Mouse (Mus musculus) spleen, postnatal 10 days (tissue): Measurements from ENCODE around the gene Nedd8.
A peak's percentile ranks its signal among the peaks of the same experiment; 100 is the strongest.

Experiments used
- DNase-seq, 2 experiments: peaks; one replicate each; pipeline ENCODE4 v3.0.0; 2021 to 2022; ENCODE audit warnings: low spot score in 2 of 2

Gene Nedd8

DNA sequence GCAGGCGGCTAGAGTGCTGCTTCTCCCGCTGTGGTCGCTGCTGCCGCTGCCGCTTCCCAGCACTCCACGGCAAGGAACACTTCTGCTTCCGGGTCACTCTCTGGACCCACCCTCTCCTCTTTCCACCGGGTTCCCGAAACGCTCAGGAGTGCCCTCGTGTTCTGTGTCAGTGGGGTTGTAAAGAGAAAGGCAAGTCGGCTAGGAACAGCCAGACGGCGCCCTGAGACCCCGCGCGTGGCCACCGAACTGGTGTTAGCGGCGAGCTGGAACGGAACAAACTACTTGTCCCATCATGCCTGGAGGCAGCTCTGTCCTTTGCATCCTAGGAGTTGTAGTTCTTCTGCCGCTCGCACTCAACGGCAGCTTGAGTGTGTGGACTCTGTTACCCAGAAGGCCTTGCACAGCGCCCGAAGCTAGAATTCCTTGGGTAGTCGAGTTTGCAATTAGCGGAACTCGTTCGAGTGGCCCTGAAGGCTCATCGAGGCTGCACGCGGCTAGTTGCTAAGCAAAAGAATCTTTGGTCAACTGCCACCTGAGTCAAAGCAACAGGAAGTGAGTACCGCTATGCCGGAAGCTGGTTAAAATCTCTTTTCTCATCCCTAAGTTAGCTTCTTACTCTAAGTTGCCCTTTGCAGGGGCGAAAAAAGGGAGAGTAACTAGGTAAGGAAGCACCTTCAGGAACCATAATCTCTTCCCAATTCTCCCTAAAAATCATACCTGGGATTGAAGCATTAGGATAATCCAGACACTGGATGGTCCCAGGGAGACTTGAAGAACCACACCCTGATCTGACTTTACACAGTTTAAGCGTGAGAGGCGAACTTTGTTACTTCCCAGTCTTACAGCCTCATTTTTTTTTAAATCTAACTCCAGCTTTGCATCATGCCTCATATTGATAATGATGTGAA, at the start of gene Nedd8, which contains the start of gene Gmpr2:
Gene Nedd8 (minus strand): TSS at position 292 of the 908 bp plus-strand sequence.
Gene Gmpr2 (plus strand): TSS at position 109 of the 908 bp plus-strand sequence.
- DNase-seq, result peak; percentile 89 to 95

DNA sequence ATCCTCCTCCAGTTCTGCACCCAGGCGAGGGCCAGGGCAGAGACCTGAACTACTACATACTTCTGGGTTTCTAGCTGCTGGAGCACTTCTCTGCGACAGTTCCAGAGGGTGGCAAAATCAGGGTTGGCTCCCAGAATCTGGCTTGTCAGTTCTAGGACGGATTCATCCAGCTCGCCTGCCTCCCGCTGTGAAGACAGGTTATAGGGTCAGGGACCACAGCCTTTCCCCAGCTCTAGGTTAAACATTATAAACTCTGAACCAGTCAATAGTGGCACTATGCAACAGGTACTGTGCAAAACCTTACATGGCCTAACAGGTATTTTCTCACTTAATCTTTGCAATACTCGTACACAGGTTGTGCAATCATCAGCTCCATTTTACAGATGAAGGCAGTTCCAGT, 49.2 kb upstream of the Nedd8 start:
- no peak for DNase-seq

DNA sequence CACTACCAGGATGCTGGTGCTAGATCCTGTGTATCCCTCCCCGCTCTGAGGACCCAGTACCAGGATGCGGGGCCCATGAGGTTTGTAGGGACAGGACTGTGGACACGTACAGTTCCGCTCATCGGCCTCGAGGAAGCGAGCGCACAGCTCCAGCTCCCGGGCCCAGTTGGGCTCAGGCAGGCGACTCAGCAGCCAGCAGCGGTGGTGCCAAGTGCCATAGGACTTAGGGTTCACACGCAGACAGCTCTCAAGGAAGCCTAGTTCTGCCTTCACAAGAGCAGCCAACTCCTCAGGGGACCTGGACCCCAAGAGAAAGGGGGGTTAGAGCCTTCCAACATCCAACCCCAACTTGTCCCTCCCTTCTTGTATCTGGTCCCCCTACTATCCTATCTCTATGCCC, 48.7 kb upstream of the Nedd8 start:
- no peak for DNase-seq

DNA sequence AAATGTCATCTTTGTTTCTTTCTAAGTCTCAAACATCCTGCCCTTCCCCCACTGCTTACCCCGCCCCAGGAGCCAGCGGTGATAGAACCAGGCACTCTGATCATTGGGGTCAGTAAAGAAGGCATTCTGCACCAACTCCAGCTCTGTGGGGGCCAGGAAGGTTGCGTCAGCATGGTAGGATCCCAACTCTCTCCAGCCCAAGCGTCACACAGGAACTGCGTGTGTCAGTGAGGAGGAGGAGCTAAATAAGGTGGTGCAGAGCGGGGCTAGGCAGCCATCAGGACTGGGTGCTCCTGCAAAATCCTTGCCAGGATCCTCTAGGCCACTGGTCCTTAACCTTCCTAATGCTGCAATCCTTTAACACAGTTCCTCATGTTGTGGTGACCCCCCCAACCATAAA, 47.8 kb upstream of the Nedd8 start:
- DNase-seq, result no peak

DNA sequence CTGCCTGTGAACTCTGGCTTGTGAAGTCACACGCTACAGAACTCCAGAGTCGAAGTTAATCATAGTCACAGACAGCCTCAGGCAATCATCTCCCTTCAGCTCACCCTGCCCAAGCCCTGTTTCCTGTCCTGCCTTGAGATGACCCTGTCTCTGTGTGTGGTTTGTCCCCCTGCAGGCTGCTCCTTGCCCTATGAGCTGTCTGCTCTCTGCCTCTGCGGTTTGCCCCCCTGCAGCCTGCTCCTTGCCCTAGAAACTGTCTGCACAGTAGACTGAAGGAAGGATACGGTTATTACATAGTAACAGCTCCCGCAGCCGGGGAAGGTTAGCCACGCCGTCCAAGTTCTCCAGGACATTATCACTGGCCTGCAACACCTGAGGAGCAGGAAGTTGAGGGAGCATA, 45.0 kb upstream of the Nedd8 start:
- no peak for DNase-seq

DNA sequence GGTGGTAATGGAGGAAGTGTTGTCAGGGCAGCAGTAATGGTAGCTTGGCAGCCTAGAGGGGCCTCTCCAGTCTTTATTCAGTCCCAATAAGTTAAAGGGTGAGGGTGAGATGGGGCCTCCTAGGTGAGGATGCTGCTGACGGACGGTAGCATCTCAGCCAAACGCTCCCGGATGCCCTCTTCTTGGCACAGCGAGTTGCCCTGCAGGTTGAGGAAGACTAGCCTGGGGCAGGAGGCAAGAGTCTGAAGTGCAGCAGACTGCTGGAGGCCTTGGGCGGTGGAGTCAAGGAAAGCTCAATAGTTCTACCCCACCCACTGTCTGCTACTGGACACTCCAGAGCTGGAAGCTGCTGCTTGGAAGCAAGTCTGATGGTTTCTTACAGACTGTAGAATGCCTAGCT, 44.3 kb upstream of the Nedd8 start:
- DNase-seq, result no peak

DNA sequence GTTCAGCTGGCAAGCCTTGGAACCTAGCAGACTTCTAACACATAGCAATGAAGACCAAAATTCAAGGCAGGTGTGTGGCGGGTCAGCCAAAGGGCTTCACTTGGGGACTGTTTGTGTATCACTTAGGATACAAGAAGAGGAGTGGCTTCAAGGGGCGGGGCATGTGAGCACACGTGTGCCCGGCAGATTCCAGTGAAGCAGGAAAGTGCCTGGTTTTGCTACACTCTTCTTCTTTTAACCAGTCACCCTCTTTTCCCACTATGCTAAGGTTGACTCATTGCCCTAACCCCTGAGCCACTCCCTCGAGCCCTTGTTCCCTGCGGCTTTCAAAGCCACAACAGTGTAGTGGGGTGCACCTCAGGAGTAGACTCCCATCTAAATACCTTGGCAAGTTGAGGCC, 43.0 kb upstream of the Nedd8 start:
- no peak for DNase-seq

DNA sequence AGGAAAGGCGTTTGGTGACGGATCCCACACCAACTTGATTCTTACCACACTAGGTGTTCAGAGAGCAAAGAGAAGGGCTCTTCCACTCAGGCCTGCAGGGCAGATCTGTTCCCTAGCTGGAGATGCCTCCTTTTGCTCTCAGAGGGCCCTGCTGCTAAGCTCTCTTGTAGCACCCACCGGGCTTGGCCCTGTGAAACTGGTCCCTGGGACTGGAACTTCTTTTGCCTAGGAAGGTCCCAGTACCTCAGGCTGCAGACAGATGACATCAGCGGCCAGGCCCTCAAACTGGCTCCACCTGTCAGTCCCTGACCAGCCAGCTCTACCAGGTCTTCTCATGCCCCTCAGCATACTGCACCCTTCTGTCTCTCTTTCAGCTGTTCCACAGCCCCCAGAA, 41.8 kb upstream of the Nedd8 start, which contains the start of gene Tgm1:
Gene Tgm1 (minus strand): TSS at position 198 of the 394 bp plus-strand sequence.
- no peak for DNase-seq

DNA sequence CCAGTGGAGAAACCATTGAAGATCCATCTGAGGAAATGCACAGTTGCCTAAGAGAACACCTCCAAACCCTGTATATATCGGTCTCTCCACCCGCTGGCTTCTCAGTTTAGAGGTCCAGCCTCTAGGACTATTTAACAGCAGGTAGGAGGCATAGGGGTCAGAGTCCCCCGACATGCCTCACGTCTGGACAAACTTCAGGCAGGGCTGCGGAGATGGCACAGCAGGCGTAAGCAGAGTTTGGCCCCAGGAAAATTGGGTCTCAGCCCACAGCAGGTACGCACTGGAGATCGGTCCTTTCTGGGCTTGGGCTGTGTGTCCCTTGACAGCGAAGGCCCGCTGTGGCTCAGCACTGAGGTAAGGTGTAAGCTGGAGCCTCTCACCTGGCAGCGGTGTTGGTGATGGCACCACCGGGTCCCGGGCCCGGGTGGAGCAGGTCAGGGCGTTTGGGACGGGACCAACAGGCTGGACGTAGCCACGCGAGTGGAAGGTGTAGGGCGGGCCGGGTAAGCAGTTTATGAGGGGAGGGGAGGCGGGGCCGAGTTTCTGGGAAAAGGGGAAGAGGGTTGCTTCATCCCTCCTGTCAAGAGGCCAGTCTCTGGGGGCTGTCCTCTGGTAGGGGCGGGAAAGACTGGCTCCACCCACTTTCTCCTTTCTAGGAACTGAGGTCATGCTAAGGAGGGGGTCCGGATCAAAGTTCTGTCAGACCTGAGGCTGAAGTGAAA, 41.2 kb upstream of the Nedd8 start:
- DNase-seq, result no peak

DNA sequence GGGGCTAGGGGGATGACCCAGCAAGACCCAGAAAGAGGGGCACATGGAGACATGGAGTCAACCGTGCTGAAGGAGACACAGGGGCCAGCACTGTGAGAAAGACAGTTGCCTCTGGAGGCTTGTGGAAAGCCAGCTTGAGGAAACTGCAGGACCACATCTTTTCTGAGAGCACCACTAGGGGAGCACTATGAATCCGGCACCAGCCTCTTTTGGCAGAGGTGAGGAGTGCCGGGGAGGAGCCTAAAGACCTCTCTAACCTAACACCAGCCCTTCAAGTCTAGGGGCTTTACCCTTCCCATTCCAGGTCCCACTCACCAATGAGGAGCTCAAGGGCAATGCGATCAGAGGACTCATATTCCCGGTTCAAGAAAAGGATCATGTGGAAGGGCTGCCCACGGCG, 39.9 kb upstream of the Nedd8 start:
- DNase-seq, result no peak

DNA sequence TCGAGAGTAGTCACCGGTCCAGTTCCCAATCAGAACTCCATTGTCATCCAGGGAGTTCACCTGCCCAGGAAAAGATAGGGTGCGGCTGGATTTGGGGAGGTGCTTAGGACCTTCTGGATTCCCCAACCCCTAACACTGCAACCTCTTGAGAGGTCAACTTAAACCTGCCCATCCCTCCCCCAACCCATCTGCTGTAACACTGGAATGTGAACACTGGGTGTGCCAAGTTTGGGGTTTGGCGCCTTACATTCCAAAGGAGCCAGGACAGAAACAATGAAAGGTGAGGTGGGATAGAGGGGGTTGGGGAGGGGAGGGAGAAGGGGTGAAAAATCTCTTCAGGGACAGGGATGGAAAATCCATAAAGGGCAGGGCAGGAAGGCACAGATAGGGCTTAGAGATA, 37.6 kb upstream of the Nedd8 start:
- no peak for DNase-seq

DNA sequence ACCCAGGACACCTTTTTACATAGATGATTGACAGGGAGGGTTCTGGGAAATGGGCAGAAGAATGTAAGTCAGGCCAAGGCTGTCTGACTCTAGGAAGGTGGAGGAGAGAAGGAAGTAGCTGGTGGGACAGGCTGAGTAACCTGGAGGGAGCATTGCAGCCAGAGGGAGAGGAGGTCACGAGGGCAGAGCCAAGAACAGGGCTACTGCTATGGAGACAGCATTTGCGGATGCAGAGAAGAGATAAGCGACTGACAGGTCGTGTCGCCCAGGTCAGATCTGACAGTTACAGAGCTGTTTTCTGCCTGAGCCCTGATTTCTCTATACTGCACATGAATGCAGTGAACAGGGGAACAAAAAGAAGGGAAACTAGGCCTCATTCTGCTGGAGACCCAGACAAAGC, 35.5 kb upstream of the Nedd8 start:
- DNase-seq, result no peak

DNA sequence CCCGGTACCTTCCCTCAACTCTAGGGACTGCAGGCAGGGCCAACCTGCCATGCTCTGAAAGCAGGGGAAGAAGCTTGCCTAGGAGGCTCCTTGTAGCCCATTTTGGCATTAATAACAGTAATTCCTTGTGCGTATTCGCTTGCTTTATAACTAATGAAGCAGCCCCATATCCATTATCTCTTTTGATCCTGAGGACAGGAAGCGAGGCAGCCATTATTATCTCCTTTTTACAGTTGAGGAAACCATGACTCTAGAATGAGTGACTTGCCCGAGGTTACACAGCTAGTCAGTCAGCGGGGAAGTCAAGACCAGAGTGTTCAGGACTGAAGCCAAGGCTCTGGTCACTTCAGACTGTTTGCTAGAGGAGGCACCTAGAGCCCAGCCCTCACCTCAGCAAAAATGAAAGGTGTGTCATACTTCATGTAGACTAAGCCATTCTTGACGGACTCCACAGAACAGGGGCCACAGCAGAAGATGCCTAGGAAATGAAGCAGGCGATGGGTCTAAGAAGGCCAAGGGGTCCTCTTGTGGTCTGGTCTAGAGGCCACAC, 34.2 kb upstream of the Nedd8 start:
- no peak for DNase-seq

DNA sequence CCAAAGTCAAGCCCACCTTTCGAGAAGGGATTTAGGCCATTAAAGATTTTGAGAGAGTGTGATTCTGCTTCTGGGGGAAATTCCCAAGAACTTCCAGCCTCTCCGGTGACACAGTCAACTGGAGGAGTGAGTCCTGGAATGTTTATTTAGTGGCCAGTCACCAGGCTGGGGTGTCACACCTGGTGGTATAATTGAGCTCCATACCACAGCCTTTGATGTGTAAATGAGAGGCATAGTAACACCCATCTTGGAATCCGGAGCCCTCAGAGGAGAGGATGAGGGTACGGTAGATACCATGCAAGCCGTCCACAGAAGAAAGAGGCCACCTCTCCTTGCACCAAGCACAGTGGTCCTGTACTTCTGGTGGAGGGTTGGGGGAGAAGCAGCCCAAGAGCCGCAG, 30.8 kb upstream of the Nedd8 start:
- no peak for DNase-seq

DNA sequence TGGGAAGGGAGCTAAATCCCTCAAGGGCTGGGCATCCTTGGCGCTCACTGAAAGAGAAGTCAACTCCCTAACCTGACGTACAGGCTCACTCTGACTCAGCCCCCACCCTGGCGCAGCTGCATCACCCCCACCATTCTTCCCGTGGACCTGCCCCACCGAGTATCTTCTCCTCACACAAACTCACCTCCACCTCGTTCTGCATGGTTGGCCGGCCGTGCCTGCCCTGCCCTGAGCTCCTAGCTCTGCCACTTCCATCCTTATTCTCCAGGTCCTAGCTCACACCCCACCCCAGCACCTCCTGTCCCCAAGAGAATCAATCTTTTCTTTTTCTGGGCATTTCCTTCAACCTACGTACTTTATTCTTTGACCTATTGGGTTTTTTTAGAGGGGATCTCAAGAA, 29.2 kb upstream of the Nedd8 start:
- no peak for DNase-seq

DNA sequence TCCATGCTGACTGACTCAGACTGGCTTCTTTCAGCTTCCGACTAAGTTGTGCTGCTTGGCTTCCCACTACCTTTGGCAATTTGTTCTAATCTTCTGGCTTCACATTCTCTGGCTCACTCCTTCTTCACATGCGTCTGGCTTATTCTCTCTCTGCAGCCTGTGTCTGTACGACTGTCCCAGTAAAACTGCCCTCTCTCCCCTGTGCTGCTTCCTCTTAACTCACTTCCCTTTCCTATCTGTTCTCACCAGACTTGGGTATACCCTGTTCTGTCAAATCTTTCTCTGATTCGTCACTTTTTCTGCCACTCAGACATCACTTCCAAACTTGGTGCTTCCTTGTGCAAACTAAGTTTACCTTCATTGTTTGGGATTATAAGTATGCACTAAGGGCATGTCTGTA, 25.3 kb upstream of the Nedd8 start:
- DNase-seq, result no peak

DNA sequence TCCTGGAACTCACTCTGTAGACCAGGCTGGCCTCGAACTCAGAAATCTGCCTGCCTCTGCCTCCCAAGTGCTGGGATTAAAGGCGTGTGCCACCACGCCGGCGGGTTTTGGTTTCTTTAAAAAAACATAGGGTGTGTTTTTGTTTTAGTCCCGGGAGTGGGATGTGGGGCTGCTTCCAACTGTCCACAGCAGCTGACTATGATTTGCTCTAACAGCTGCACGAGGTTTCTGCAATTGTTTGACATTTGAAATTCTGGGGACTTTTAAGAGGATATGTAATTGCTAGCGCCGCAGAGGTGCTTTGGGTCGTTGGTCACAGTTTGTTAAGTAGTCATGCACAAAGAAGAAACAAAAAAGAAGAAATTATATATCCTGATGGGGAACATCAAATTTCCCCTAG, 17.5 kb upstream of the Nedd8 start:
- DNase-seq, result no peak

DNA sequence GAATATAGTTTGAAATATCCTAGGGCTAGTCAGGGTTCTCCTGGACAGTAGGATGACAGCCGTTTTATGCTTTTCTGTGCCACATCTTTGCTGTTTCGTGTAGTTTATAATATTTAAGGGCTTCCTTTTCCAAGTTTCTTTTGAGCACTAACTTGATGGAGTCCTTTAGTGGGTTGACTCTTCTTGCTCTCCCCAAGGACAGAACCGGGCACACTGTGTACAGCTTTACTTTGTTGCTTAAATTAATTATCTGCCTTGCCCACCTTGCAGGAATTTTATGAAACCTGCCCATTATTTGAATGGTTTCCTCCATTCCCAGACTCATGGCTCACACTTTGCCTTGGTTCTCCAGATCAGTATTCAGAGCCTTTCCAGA, 10.2 kb upstream of the Nedd8 start:
- no peak for DNase-seq

DNA sequence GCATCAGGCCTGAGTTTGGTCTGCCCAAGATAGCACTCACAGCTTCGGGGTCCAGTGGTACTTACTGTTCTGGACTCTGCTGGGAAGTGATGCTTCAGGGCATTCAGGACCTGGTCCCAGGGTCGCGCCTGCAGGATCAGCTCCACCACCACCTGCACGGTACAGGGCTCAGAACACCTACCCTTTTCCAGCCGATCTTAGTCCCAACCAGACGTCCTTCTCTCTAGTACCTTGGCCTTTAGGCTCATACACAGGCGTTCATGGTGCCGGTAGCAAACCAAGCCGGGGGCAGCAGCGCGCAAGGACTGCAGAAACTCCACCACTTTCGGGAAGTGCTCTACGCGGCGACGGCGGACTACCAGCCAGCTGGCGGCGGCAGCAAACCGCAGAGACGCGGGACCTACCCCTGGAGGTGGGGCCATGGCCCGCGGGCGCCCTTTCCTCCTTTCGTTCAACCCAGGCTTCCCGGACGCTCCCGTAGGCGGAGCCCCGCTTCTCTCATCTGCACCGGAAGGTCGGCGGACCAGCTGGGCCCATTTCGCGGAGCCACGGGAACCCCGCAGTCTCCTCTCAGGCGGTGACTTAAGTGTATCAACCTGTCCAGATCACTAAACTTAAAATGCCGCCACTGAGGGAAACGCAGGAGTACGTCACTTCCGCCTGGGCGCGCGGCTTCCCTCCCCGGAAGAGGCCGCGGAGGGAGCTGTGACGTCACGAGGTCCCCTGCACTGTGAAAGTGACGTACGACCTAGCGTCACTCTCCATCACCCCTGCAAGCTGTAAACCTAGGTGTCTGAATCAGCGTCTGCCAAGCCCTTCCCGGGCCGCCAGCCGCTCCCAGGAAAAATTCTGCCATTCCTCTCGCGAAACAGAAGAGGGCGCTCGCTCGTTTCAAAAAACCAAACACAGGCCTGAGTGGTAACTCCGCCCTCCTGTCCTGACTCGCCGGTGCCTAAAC, 9.5 kb upstream of the Nedd8 start, which contains the start of gene Tinf2:
Gene Tinf2 (minus strand): TSS at position 661 of the 958 bp plus-strand sequence.
- peak; percentile 92 to 95 for DNase-seq

DNA sequence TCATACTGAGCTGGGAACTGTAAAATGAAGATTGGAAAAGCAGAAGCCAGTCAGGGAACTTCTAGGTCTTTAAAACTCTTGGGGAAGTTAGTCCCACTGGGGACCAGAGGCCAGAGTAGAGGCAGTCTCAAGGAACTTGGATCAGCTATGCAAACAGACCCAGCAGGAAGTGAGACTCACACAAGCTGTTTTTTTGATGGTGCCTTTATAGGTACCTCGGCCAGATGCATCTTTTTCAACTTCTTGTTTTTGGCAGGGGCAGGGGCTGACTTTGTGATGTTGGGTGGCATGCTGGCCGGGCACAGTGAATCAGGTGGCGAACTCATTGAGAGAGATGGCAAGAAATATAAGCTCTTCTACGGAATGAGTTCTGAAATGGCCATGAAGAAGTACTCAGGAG, 5.7 kb upstream of the Nedd8 start:
- no peak for DNase-seq

DNA sequence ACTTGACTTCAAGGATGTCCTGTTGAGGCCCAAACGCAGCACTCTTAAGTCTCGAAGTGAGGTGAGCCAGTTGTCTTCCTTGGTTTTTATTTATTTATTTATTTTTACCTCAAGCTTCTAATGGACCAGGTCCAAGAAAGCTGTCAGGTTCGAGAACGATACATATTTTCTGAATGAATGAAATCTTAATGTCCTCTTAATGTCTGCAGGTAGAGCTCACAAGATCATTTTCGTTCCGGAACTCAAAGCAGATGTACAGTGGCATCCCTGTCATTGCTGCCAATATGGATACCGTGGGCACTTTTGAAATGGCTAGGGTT, 777 bp upstream of the Nedd8 start:
- no peak for DNase-seq

DNA sequence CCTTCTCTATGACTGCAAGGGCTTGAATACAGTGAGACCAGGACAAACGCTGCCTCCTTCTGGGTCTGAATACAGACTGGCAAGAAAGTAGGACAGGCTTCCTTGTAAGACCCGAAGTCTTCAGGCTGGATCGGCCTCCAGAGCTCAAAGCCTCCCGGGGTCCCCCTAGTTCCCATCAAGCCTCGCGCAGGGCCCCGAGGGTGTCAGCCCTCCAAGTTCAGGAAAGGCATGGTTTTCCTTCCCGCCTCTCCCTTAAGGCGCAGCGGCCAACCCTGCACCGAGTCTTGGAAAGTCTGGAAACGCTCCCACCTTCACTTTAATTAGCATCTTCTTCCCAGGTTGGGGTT, 465 bp downstream of the Nedd8 start:
- DNase-seq, result no peak
